Mouse (Mus musculus): ENCODE measurements at regions not wholly inside any gene's neighbourhood (a gene's known extent, or its start where the extent isn't known, plus 50 kb on each side); places are given as distances from the start of the nearest gene placed in this dataset.

GRCm38 (mm10) chr2:92709668-92710067, 110.2 kb downstream of the Chst1 start:
- no peak for DNase-seq

DNA sequence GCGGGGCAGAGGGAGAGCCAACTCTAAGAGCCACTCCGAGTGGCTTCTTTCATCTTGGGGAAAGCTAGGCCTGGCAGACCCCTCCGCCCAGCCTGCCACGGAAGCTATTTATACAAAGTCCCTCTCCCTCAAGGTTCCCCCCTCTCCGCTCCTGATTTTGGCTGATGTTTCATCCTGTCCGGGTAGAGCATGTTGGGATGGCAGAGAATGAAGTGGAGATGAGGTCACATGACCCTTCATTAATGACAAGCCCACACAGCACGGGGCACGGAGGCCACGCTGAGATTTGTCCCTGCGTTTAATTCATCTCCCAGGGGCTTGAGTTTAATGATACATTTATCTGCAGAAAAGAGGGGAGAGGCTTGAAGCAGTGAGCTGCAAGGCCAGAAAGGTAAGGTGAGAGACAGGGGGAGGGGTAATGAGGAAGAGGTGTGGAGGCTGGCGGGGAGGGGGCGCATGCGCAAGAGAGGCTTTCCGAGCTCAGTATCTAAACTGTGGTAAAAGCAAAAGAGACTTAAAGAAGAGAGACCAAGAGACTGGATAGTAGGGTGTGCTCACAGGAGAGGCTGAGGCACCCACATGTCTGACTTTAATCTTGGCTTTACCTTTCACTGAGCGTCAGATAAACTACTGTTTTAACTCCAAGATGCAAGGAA, 111.7 kb downstream of the Chst1 start:
- DNase-seq: no peak

- peak; percentile 71 for DNase-seq
Measured at GRCm38 (mm10) chr2:92712266-92713144, 113.0 kb downstream of the Chst1 start.

DNA sequence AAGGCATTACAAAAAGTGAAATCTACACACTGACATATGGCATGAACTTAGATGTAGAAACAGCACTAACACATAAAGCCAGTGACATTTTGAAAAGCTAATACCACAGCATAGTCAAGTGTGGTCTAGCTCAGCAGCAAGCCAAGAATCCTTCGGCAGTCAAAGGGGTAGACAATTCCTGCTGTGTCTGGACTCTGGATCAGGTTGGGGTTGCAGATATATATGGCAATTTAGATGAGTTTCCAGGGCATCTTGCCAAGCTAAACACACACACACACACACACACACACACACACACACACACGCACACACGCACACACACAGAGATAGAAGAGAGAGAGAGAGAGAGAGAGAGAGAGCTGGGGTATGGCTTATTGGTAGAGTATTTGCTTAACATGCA, 118.2 kb downstream of the Chst1 start:
- DNase-seq: no peak

- no peak for DNase-seq
Measured at GRCm38 (mm10) chr2:92721951-92722350, 122.4 kb downstream of the Chst1 start.

DNA sequence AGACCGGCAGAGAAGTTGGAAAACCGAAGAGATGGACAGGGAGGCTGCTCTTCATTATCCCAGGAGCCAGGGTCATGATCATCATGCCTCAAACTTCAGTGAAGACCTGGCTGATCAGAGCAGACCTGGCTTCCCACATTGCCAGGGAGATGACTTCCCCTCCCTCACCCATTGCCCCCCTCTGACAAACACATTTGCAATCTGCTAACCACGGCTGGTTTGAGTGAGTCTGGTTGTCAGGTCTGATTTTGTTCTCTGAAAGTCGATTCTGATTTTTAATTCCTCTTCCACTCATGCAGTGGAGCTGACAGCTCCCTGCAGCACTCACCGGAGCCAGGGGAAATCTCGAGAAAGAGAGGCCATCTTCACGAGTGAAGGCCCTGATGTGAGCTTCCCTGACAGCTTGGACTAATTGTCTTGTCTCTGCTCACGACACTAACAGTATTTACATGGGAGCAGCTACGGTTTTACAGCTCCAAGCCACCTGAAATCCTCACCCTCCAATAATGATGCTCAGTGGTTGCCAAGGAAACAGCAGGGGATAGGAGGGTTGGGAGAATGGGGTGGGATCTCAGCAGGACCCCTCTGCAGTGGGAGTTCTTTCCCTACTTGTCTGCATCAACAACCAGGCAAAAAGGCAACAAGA, 124.2 kb downstream of the Chst1 start:
- DNase-seq: no peak

DNA sequence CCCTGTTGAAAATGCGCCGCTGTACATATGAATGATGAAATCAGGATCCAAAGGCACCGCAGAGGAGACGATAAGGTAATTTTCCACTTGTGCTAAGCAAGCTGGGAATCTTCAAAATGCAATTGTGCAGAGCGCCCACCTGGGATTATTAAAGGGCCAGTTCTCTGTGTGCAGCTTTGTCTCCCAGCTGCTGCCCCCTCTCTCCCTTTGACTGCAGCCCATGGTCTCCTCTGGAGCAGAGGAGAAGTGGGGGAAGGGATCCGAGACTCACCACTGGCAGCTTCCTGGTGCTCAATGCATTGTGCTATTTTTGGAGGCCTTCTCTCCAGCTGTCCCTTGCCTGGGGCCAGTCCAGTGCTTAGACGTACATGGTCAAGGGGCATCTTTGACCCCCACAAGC, 127.1 kb downstream of the Chst1 start:
- DNase-seq: peak; percentile 35

- no peak for DNase-seq
Measured at GRCm38 (mm10) chr2:92727241-92727640, 127.7 kb downstream of the Chst1 start.

DNA sequence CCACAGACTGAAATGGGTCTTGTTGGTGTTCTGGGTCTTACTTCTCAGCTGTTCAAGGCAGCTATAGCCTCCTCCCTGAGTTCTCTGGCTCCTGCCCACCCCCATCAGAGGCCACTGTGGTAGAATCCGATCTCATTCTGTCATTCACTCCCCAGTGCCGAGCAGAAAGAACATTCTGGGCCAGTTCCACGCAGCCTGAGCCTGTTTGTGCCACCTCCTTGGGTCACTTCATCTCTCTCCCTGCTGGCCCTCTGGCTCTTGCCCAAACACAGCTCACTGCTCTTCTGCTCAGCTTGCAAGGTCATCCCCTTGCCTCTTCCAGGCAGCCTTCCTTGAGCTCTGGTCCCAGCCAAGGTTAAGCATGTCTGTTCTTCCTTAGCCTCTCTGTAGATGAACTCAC, 128.9 kb downstream of the Chst1 start:
- DNase-seq: peak; percentile 59

DNA sequence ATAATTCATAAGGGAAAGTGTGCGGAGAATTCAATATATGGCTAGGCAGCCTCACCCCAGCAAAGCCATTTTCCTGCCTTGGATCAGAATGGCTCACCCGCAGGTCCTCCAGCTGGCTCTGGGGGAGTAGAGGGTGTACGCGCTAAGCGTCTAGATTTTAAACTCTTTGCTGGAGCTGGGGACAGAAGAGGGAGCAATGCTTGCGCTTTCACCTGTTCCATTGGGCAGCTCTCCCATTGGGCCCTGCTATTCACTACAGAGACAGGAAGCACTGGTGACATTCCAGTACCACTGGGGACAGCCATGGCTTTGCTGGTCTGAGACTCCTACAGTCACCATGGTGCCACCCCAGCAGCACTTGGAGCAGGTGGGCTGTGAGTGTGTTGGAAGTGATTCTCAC, 130.9 kb downstream of the Chst1 start:
- no peak for DNase-seq

- DNase-seq: no peak
Measured at GRCm38 (mm10) chr2:92733403-92733802, 133.9 kb downstream of the Chst1 start.

DNA sequence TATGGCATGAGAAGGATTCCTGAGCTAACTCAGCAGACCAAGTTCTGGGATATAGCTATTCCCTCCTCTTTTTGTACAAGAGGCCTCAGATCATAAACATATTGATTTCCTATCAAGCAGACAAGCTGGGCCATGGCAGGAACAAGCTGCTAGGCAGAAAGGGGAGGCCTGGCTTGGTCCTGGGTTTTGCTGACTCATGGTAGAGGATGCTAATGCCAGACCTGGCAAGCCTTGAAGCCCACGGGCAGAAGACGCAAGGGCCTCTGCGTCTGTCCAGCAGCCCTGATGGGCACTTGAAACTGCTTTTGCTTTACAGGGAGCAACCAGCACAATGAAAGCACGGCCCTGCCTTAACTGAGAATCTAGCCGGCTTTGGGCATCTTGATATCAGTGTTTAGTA, 136.3 kb downstream of the Chst1 start:
- DNase-seq: no peak

GRCm38 (mm10) chr2:92737301-92737700, 137.8 kb downstream of the Chst1 start:
- DNase-seq: no peak

GRCm38 (mm10) chr2:92739576-92739975, 140.1 kb downstream of the Chst1 start:
- DNase-seq: no peak

GRCm38 (mm10) chr2:92740776-92741295, 141.3 kb downstream of the Chst1 start:
- DNase-seq: no peak

- peak; percentile 95 for DNase-seq
Measured at GRCm38 (mm10) chr2:92742025-92742424, 142.5 kb downstream of the Chst1 start.

DNA sequence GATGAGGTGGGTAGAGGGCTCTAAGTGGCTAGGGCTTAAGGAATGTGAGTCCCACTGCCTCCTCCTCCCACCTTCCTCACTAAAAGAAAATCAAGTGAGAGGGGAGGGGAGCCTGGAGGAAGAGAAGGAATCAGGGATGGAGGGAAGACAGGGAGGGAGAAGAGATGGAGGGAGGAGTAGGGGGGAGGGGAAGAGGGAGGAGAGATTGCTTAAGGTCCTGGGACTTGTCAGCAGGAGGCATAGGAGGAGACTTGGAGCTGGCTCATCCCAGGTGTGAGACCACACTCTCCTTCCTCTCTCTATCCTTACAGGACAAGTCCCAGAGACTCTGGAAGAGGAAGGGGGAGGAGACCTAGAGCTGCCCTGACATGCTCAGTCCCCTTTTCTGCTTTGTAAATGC, 143.2 kb downstream of the Chst1 start:
- peak; percentile 27 for DNase-seq

GRCm38 (mm10) chr2:92743152-92743551, 143.6 kb downstream of the Chst1 start:
- DNase-seq: peak; percentile 41

GRCm38 (mm10) chr2:92743911-92744310, 144.4 kb downstream of the Chst1 start:
- DNase-seq: no peak

DNA sequence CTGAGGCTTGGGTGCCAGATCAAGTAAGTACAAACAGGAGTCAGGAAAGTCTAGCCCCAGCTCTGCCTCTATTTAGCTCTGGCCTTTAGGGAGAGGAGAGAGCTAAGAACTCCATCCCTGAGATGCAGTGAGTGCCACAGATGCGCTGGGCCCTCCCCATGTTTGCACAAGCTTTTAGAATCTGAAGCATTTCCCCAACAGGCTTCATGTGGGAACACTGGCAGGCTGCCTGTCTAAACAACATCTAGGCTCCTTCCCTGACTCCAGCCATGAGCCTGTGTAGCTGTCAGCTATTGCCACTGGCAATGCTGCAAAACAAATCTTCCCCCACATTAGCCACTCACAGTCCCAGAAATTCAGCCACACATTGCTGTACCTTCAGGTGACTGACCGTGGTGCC, 147.9 kb downstream of the Chst1 start:
- peak; percentile 53 for DNase-seq

GRCm38 (mm10) chr2:92750116-92750515, 150.6 kb downstream of the Chst1 start:
- no peak for DNase-seq

DNA sequence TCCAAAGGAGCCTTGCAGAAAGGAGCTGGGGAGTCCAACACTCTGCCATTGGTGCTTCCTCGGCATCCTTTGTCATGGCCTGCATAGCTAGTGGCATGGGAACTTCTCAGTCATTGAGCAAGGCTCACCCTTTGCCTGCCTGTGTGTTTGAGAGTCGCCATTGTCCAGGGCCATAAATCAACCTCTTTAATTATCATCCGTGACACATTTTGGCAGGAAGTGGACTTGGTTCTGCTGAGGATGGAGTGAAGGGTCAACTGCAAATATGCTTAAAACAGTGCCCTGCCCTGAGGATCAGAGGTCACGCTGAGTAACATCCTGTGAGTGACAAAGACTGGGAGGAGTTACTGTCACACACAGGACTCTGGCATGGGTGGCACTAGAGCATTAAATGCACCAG, 151.2 kb downstream of the Chst1 start:
- peak; percentile 68 for DNase-seq

GRCm38 (mm10) chr2:92751256-92751655, 151.7 kb downstream of the Chst1 start:
- DNase-seq: peak; percentile 50

DNA sequence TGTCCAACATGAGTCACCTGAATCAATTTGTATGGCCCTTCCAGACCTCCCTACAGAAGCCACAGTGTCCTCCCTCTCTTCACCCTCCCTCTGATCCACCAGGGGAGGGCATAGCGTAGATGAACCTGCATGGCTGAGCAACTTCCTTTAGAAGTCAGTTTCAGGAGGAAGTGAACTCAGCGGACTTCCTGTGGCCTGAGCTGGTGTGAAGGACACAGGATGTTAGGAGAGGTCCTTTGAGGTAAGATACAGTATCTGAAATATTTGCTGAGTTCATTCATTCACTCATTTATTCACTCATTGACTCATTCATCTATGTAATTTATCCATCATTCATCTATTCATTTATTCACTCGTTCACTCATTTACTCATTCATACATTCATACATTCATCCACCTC, 152.6 kb downstream of the Chst1 start:
- DNase-seq: no peak
